Mouse (Mus musculus): ENCODE results near the gene Rmi1.

DNA sequence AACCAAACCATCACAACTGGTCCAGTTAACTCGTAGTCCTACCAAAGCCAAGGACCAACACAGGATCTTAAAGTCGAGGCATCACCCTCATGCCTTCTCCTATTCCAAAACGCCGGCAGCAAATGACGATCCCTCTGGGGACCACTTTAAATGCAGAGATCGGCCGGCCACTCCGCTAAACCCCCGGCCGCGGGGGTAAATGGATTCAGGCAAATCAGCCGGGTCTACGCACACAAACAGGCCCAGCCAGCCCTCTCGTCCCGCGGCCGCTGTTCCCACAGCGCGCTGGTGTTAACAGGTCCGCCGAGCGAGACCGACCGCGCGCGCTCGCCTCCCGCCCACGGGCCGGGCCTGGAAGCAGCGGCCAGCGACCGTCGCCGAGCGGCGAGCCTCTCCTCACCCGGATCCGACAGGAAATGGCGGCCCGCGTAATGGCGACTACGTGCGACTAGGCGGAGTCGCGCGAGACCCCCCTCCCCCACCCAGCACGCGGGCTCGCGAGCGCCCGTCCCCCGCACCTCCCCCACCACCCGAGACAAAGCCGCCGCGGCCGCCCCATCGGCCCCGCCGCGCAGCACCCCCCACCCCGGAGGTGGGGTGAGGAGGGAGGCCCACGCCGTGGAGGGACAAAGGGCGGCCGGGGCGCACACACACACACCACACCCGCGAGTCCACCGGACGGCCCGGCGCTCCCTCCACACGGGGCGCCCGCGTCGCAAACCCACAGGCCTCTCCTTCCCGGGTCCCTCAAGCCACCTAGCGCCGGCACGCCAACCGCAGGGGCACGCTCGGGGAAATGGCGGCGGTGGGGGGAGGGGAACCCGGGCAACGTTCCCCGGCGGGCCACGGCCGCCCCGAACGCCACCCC is 679 bp upstream of the Rmi1 start:
- TF ChIP-seq POLR2A (IDR thresholded peaks at IDR 0.05; ENCODE audit: borderline replicate concordance, insufficient read depth, low read length): no peak
- TF ChIP-seq CTCF (IDR thresholded peaks at IDR 0.05; ENCODE audit: borderline replicate concordance, insufficient read depth, low read depth, low read length): no peak

Measured in cerebellum, adult 2 months (tissue).